Mouse (Mus musculus) layer of hippocampus, adult 18-20 months (tissue): ENCODE measurements at regions not wholly inside any gene's neighbourhood (a gene's known extent, or its start where the extent isn't known, plus 50 kb on each side); places are given as distances from the start of the nearest gene placed in this dataset.

ENCODE experiments used
- DNase-seq, 2 experiments: peaks; one replicate each; pipeline ENCODE4 v3.0.0; 2022; ENCODE audit warnings: low spot score in 2 of 2

DNA sequence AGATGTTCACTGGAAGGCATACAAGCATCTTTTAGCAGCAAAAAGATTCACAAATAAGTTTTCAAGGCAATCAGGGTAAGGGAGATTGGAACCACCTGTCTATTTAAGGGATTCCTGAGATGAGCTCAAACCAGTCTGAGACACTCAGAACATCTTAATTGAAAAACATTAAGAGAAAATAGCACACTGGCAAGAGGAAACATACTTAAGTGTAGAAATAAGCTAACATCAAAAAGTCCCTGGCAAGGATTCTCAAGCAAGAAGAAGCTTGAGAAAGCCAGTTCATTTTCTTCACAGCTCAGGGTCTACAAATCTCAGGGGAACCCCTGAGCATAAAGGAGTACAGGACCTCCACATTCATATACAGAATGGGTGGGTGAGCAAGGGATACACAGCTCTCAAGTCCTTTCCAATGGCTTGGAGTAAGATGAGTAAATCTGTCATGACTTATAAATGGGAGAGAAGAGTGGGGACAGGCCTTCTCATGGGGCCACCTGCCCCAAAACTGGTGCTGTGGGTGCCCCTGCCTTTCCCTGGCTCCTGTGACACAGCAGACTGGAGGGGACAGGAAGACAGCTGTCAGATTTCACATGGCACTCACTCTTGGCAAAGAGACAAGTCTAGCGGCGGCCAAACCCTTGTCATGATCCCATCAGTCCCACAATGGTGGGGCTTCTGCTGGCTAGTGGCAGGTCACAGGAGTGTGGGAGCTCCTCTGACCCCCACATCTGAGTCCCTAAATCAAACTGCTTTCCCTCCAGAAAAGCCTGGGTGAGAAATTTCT is 436.6 kb downstream of the Meis1 start:
- no peak for DNase-seq

DNA sequence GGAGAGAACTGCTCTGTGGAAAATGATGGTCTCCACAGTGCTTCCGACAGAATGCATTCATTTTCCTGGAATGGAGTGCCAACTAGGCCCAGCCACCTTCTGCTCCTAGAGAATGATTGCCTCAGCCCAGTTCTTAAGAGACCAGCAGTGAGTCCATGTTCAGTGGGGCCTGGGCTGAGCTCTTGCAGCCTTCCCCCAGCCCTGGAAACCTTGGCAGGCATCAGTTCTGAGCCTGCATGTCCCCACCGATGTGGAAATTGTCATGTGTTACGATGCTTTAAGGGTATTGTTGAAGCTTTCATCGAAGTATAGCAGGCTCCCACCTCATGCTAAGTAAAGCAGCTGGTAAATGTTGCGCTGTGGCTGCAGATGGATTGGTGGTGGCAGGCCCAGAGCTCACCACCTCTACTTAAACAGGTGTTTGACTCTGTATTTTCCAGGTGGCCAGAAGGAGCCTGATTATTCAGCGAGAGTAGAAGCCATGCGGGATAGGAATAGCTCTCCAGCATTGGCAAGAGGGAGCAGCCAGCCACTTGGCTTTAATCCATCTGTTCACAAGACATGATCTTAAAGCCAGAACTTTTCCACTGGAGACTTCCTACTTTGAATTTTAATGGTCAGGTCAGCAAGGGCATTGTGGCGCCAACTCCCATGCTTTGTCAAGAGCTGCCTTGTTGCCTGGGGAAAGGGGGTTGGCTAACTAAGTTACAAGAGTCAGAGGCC is 437.5 kb downstream of the Meis1 start:
- peak in 1 of 2 experiments; percentile 5 for DNase-seq

DNA sequence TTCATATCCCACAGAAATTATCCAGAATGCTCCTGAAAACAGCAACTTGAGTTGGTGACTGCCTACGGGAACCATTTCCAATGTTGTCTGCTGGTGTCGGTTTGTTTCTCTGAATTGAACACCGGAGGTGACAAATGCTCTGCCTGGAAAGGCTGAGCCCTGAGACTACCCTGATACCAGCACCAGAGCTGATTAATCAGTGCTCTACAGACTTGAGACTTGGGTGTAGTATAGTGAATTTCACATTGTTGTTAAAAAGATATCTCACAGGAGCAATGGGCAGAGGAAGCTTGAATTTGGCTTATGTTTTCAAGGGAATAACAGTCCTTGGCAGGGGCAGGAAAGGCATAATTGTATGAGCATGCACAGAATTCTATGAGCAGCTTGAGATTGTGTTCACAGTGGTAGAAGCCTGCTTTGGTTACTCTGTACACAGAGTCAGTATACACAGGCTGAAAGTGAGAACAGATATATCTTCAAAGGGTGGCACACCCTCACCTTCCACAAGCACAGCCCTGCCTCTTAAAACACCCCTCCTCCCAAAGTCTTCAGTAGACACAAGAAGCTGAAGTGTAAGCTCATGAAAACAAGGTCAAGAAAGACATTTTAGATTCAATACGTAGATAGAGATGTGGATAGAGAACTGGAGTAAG is 447.1 kb downstream of the Meis1 start:
- DNase-seq = no peak

DNA sequence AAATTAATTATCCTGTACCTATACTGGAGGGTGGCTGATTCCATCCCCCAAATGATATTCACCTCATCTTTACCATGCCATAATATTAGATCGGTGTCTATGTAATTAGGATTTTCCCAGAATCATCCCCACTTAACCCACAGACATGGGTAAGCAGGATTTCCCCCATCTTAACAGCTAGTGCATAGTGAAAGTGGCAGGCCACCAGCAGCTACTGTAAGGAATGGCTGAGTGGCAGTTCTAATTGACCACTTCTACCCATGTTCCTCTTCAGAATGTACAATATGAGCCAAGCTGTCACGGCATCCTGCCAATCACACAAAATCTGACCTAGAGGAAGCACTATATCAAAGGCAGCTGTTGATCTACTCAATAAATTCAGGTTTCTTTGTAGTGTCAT is 455.8 kb downstream of the Meis1 start:
- DNase-seq = no peak

DNA sequence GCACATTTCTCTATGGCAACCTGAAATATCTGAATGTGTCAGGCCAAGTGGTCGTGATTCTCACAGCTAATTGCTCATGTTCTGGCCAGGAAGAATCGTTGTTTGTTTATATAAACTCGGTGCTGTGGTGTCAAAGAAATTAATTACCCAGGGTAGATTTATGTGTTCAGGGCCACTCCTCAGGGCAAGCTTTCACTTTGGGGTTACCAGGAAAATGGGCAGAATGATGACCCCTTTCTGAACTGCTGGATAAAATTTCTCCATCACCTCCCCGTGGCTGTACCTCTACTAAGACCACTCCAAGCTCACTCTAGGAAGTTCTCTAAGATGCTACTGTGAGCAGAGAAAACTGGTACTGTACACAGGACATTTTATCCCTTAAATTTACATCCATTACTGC is 460.1 kb downstream of the Meis1 start:
- no peak for DNase-seq

DNA sequence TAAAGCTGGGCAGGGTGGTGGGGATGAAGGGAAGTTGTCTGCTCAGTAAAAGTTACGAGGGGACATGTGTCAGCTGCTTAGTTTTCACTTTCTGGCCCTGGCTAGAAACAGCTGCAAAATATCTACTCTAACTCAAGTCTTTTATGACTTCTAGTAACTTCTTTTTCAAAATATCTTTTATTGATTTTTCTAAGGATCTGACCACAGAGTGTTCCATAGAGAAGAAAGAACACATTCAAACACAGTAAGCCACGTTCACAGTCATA is 483.3 kb downstream of the Meis1 start:
- DNase-seq = no peak

DNA sequence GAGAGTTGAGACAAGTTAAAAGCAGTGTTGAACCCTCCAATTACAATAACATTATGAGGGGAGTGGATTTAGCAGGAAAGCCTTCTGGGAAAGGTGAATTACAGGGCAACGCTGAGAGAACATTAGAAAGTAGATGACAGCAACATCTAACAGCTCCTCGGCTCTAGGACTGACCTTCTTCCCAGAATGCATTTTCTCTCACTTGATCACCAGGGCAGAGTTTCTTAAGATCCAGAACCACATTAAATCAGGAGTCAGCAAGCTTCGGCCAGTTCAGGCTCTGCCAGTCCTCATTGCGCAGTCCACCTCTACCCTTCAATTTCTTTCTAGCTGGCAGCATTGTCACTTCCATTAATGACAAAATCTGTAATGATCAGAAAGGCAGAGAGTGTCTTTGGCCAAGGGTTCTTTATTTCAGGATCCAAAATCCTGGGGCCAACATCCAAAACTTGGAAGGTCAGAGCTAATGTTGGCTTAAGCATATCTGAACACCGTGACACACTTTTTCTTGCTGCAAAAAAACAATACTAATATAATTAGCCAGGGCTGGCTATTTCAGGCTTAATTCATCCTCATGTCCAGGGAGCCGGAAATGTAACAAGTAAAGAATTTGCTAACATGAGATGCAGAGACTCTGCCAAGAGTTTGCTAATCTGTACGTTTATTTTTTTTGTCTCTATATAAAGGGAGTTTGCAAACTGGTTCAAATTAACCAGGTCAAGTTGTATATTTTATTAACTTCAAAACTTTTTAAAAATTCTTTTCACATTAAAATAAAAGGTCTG is 483.8 kb downstream of the Meis1 start:
- peak in 1 of 2 experiments; percentile 1 for DNase-seq

DNA sequence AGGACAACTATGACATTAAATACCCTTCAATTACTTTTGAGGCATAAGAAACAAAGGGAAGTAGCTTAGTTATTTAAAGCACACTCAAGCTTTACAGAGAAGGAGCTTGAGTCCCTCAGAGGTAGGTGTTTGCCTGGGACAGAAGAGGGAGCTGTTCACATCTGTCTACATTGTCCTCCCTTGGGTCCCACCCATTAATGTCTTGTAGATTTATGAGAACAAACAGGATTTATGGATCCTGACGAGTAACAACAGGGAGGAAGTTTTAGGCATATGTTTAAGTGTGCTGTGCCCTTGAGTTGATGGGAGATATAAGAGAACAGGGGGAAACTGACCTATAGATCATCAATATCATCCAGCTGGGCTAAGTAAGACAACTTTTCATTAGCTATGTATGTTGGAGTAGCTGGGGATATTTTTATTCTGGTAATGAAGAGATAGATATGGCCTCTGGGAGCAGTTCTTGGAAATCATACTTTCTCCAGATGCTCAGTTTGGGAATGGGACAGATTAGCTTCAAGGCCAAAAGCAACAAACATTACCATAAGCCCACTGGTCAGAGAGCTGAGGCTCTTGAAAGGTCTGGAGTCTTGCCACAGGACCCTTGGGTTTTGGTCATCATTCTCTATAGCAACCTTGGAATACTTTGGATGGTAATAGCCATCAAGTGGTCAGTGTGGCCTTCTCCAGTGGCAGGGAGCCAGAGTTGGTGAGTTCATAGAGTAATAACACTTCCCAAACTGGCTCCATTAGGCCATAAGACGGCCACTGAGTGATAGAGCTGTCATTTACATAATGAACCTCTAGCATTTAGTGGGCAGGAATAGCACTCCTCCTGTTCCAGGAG is 487.3 kb downstream of the Meis1 start:
- no peak for DNase-seq

DNA sequence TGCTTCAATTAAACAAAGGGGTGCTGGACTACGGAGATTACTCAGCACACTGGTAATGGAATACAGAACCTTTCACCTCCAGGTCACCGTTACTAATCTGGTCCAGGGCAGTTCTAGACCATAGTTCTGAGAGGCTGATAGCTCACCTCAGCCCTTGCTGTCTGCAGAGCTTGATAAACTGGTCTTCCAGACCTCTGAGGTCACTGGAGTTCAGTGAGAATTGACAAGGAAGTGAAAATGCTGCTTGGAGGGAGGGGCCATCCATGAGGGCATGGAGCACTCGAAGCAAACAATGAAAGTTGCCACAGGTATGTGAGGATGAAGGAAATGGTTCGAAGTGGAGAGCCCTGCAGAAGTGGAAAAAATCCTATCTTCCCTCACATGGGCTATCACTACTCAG is 490.2 kb downstream of the Meis1 start:
- DNase-seq = no peak

DNA sequence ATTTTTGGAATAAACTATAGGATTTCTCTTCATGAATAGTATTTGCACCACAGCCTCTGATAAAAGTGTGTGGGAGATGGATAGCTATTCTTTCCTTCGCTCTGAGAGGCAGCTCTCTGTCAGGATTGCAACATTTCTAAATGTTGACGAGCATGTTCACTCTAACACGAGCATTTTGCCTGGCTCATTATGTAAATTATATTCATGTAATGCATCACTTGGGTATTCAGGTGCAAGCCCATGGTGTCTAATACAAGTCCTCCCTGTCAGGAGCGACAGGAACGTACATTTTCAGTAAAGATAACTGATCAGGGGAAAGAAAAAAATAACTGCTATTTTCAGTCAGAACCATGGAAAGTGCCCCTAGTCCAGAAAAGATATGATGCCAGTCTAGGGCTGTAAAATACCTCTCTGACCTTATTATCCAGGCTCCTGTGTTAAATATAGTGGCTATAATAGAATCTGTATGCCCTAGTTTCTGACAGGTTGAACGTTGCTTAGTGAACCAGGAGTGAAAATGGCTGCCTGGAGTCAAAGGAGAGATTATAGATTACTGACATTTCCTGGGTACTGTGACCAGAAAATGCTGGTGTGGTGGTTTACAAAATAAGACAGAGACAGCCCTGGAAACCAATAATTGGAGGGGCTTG is 523.6 kb downstream of the Meis1 start:
- no peak for DNase-seq

DNA sequence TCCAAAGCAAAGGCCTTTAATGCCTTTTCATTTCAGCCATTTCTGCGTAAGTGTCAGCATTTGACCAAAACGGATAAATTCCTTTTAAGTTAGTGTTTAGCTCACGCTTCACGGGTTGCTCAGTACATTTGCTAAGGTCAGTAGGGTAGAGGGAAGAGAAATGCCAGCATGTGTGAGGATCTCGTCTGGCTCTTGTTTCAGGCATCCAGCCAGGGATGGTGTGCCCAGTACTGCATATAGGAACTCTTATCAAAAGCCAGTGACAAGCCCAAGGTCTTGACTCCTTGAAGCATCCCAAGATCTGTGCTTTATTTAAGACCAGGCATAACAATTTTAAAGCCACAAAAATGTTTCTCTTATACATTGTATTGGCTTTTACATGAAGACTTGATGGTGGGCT is 524.8 kb downstream of the Meis1 start:
- no peak for DNase-seq

DNA sequence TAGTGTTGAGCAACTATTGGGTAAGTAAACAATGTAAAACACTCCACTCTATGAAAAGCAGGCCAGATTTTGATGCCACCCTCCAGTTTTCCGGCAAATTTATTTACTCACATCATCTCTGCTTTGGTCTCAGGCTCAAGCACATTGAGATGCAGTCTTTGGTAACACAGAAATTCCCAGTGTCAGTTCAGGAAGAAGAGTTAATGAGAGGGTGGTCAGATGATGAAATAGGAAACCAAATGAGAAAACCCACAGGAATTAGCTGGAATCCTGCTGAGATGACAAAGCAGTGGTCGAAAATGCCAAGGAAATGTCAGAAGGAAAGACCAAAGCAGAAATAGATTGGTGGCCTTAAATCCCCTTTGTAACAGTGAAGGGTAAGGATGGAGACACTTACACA is 525.7 kb downstream of the Meis1 start:
- no peak for DNase-seq

DNA sequence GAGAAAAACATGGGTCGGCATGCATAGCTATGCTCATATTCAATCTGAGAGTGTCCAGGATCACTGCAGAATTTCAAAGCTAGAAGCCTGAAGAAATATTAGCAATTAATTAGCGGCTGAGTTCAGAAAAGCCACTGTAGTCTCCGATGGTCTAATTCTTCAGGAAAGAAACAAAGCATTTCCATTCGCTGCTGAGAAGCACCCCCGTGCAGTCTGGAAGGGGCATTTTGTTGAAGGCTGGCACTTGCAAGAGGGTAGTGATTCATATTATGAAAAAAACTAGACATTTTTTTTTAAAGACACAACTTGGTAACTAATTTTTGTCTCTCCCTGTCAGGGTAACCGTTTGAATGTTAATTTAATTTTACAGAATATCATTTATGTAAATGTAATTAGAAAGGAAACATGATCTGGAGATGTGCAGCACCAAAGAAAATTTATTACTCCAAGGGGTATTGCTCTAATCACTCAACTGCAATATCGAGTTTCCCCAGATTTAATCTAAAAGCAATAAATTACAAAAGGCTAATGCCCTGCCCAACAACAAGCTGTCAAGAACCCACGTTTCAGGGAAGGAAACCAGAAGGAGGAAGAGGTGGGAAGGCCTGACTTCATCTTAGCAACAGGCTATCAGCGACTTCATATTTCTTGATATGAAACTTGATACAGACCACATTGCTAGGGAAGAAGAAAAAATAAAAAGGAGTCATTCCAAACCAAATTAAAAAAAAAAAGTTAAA is 529.1 kb downstream of the Meis1 start:
- DNase-seq = no peak

DNA sequence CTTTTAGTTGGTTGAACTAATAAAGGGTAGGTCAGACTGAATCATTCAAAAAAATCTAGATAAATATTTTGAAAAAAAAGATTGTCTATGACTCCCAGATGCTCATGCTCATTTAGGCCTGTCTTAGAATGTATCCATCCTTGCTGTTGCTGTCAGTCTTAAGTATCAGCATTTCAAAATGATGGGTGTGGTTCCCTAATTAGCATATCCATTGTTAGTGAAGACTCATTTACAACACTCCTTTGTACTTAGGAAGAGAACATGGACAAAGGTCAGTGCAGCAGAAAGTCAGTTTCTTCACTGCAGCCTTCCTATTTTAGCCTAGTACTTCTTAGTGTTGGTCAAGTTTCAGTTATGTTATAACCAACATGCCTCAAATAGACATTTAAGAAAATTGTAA is 525.2 kb upstream of the Etaa1 start:
- no peak for DNase-seq

DNA sequence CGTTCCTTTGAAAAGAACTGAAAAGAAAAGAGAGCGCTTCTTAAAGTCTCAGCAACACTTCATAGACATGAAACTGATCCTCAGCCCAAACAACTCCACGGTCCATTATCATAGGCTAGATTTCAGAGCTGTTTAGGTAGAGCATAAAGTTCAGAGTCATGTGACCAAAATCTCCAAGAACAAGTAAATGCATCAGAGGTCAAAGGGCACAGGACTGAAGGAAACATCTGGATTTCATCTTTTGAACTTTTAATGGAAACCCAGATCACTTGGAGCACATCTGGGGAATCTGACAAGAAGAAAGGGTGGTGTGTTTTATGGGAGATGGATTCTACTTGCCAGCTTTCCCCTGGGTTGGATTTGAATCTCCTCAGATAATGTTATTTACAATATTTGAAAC is 497.6 kb upstream of the Etaa1 start:
- no peak for DNase-seq

DNA sequence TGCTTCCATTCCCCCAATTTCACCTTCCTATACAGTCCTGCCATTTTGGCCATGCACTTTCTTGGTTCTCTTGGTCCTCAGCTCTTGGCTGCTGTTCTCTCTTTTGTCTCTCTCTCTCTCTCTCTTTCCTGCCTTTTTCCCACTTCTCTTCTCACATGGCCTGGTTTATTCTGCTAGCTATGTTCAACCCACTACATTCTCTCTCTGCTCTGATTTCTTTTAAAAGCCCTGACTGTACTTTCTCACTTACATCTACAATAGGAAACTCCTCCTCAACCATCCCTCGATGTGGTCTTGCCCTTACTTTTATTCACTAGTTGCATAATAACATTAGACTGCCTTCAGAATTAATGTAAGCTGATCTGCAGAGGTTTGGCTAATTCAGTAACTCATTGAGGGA is 495.2 kb upstream of the Etaa1 start:
- DNase-seq = no peak

DNA sequence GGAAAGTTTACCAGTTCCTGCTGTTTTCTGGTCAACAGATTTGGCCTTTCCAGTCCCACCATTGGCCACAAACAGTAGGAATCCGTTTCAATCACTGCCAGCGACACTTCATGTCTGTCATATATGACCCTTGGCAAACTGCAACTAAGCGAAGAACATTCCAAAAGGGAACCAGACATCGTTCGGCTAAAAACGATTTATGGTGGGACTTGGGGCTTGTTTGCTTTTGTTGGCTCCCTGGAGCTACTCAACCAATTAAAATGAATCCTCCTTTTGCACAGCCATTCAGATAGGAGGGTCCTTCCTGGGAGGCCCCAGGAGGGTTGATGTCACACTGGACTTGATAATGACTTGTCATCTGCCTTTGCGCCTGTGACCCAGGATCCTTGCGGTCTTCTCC is 490.9 kb upstream of the Etaa1 start:
- no peak for DNase-seq

DNA sequence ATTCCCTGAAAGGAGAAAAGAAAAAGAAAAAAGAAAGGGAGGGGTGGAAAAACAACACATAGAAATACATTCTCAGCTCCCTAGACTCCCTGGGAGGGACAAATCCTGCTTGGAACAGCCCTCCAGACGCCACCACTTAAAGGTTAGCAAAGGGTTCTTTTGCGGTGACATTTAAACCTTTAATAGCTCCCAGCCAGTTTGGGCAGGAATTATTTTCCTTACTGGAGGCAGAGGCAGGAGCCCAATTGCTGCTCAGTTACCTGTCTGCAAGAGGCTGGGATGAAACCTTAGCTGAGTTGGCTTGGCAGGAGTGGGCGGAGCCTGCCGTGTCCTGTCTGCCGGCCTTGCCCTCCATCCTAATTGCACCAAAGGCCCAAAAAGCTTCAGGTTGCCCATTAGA is 490.4 kb upstream of the Etaa1 start:
- DNase-seq = no peak

DNA sequence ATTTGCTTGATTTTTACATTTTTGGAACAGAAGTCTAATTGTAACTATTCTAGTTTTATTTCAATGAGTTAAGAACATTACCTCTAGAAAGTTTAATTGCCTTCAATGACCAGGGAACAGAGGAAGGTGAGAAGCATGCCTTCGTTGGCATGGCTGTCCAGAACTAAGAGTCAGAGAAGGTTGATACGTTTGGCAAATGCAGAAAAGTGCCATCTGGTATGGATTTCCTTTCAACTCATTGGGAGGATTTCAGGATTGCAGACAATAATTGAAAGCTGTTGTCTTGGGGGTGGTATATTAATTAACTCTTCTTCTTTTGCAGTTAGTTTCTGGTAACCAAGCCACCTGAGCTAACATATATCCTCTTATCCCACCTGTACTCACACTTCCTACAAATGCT is 489.5 kb upstream of the Etaa1 start:
- DNase-seq = no peak
